7 mouse cellular contexts compared by ENCODE assay signal in the genomic region with DNA sequence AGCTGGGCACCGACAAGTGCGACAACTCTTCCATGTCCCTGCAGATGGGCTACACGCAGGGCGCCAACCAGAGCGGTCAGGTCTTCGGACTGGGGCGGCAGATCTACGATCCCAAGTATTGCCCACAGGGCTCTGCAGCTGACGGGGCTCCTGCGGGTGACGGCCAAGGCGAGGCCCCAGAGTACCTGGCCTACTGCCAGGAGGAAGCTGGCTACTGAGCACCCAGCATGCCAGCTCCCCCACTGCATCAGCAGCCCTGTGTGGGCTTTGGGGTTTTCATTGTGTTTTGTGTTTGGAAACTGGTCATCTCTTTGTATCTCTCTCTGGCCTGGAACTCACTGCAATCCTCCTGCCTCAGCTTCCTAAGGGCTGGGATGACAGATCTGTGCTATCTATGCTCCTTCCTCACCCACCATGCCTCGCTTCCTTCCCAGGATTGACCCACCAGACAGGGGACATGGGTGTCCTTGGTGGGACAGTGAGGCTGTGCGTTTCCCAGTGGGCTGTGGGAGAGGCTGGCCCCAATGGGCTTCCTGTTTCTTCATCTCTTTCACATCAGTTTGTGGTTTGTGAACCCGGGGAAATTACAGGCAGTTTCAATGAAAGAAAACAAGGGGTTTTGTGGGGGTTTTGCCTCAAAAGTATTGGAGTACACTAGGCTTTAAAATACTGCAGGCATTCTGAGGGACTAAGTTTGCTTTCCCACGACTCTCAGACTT. TPM values are rescaled to one million over a fixed set of nuclear protein-coding genes. Genes with fewer than 3 reads are reported as not detected.
DNase-seq lines count a peak whose midpoint lies in the region; ATAC-seq lines count a peak whose summit lies in the region.

No protein-coding gene starts in this region.

- peaks cover 7% of the 10 kb centered on the region; the same call in 1 of the 2 replicates for H3K9me3 ChIP-seq in kidney, embryonic 15.5 days (replicated peaks)
- peaks cover 6% of the 10 kb centered on the region; the same call in 1 of the 2 replicates for H3K9me3 ChIP-seq in kidney, embryonic 16.5 days (ENCODE audit: low read length)

- peaks cover 43% of the 10 kb centered on the region for H3K4me1 ChIP-seq in kidney, embryonic 15.5 days
- H3K4me1 ChIP-seq in kidney, embryonic 16.5 days (ENCODE audit: insufficient read depth, low read length) = peaks cover 25% of the 10 kb centered on the region

- no peak for ATAC-seq in kidney, embryonic 15.5 days (replicated peaks; ENCODE audit: low FRiP score)
- ATAC-seq in kidney, embryonic 16.5 days (ENCODE audit: low FRiP score, low TSS enrichment) = no peak

- peak overlapping the region; percentile 5; the same call in 1 of the 2 replicates for H3K27ac ChIP-seq in kidney, embryonic 15.5 days
- H3K27ac ChIP-seq in kidney, embryonic 16.5 days (ENCODE audit: low read length) = no peak overlapping the region

- no peak overlapping the region for H3K9ac ChIP-seq in kidney, embryonic 15.5 days
- H3K9ac ChIP-seq in kidney, embryonic 16.5 days (replicated peaks; ENCODE audit: low read length) = no peak overlapping the region

- H3K4me3 ChIP-seq in kidney, embryonic 15.5 days (replicated peaks) = no peak overlapping the region
- H3K4me3 ChIP-seq in kidney, embryonic 16.5 days (ENCODE audit: low read length) = no peak overlapping the region

- H3K27me3 ChIP-seq in kidney, embryonic 15.5 days = no peaks in the 10 kb centered on the region
- no peaks in the 10 kb centered on the region for H3K27me3 ChIP-seq in kidney, embryonic 16.5 days (ENCODE audit: insufficient read depth, low read length)

- 86% methylated on average over 16 of the region's 16 CpGs for WGBS in kidney, embryonic 15.5 days
- 81% methylated on average over 16 of the region's 16 CpGs for WGBS in kidney, embryonic 16.5 days

- peak; percentile 53 for DNase-seq in T-cell, adult 2 months (ENCODE audit: low spot score)
- DNase-seq in kidney, postnatal 25 days = peak; percentile 65 to 68
- peak; percentile 51 to 59 for DNase-seq in natural killer cell, adult 2 months (ENCODE audit: low spot score in 2 of 2)
- DNase-seq in left cerebral cortex, adult 9 months (ENCODE audit: low spot score in 2 of 2) = no peak
- DNase-seq in cerebellum, adult 8-10 months = no peak

- H3K36me3 ChIP-seq in kidney, embryonic 15.5 days = peaks cover 46% of the 10 kb centered on the region
- peaks cover 42% of the 10 kb centered on the region for H3K36me3 ChIP-seq in kidney, embryonic 16.5 days (ENCODE audit: insufficient read depth, low read length)

- H3K4me2 ChIP-seq in kidney, embryonic 15.5 days = no peak overlapping the region
- no peak overlapping the region for H3K4me2 ChIP-seq in kidney, embryonic 16.5 days (replicated peaks; ENCODE audit: low read depth, low read length)

RNA-seq across cellular contexts. Expression of gene Abca7, which starts 1.7 kb away (rescaled TPM):
- 3.9 and 4.5 TPM in 2 replicates for polyA plus RNA-seq in kidney, embryonic 15.5 days (2015; fragmentation: Nextera tagmentation; extraction: Ambion mirVana)
- 4.2 and 4.4 TPM in 2 replicates for polyA plus RNA-seq in kidney, embryonic 16.5 days (2015; fragmentation: Nextera tagmentation; extraction: Ambion mirVana)

RNA-seq across cellular contexts. Expression of gene Cnn2, which starts 6.2 kb away (rescaled TPM):
- 253 and 292 TPM in 2 replicates for polyA plus RNA-seq in kidney, embryonic 15.5 days (2015; fragmentation: Nextera tagmentation; extraction: Ambion mirVana)
- polyA plus RNA-seq in kidney, embryonic 16.5 days (2015; fragmentation: Nextera tagmentation; extraction: Ambion mirVana) = 309 and 332 TPM in 2 replicates

RNA-seq across cellular contexts. Expression of gene Tmem259, which starts 10.4 kb away (rescaled TPM):
- 15.7 and 17.5 TPM in 2 replicates for polyA plus RNA-seq in kidney, embryonic 15.5 days (2015; fragmentation: Nextera tagmentation; extraction: Ambion mirVana)
- polyA plus RNA-seq in kidney, embryonic 16.5 days (2015; fragmentation: Nextera tagmentation; extraction: Ambion mirVana) = 10.8 and 11.2 TPM in 2 replicates

RNA-seq across cellular contexts. Expression of gene Arhgap45, which starts 21.9 kb away (rescaled TPM):
- polyA plus RNA-seq in kidney, embryonic 15.5 days (2015; fragmentation: Nextera tagmentation; extraction: Ambion mirVana) = 8.7 and 10.0 TPM in 2 replicates
- polyA plus RNA-seq in kidney, embryonic 16.5 days (2015; fragmentation: Nextera tagmentation; extraction: Ambion mirVana) = 10.5 and 11.3 TPM in 2 replicates

RNA-seq across cellular contexts. Expression of gene Grin3b, which starts 24.0 kb away (rescaled TPM):
- 0.31 and 0.39 TPM in 2 replicates for polyA plus RNA-seq in kidney, embryonic 15.5 days (2015; fragmentation: Nextera tagmentation; extraction: Ambion mirVana)
- polyA plus RNA-seq in kidney, embryonic 16.5 days (2015; fragmentation: Nextera tagmentation; extraction: Ambion mirVana) = 0.54 and 0.71 TPM in 2 replicates

Comparison
In these comparisons a context has a peak if more than half of its experiments do, and no peak if none do; other contexts are left out.
1. DNase-seq: peak in T-cell, adult 2 months (single experiment), kidney, postnatal 25 days (2 of 2) and natural killer cell, adult 2 months (2 of 2); none in left cerebral cortex, adult 9 months (0 of 2) and cerebellum, adult 8-10 months (single experiment).